Mouse (Mus musculus) midbrain, embryonic 14.5 days (tissue): ENCODE measurements at regions not wholly inside any gene's neighbourhood (a gene's known extent, or its start where the extent isn't known, plus 50 kb on each side); places are given as distances from the start of the nearest gene placed in this dataset.

Experiments used
- ATAC-seq: fragments of 200-750 bp; cut with Nextera tagmentation; 2 replicates; pipeline ENCODE4 v1.8.0; 2017; ENCODE audit warnings: moderate number of reproducible peaks, moderate library complexity; ENCODE audit not compliant: low FRiP score, low TSS enrichment
- DNase-seq: peaks from one replicate; pipeline ENCODE4 v3.0.0-alpha.2; 2015
- H3K27ac ChIP-seq: fragments of 300-500 bp; sonication (generic); replicated peaks from 2 replicates; pipeline ENCODE4 v1.5.1; 2014; ENCODE audit warnings: mild to moderate bottlenecking, low read depth, low read length, moderate library complexity
- H3K27me3 ChIP-seq: fragments of 300-500 bp; sonication (generic); 2 replicates; pipeline ENCODE4 v1.6.1; 2014; ENCODE audit warnings: low read length, control low read depth, mixed read lengths; ENCODE audit not compliant: control insufficient read depth, insufficient read depth
- H3K36me3 ChIP-seq: fragments of 300-500 bp; sonication (generic); 2 replicates; pipeline ENCODE4 v1.6.1; 2014; ENCODE audit warnings: low read length, control low read depth; ENCODE audit not compliant: control insufficient read depth, insufficient read depth
- H3K4me1 ChIP-seq: fragments of 300-500 bp; sonication (generic); 2 replicates; pipeline ENCODE4 v1.6.1; 2014; ENCODE audit warnings: mild to moderate bottlenecking, antibody characterized with exemption, low read length, control low read depth; ENCODE audit not compliant: control insufficient read depth, insufficient read depth
- H3K4me2 ChIP-seq: fragments of 300-500 bp; sonication (generic); 2 replicates; pipeline ENCODE4 v1.6.1; 2014; ENCODE audit warnings: mild to moderate bottlenecking, low read length, moderate library complexity
- H3K4me3 ChIP-seq: fragments of 300-500 bp; sonication (generic); replicated peaks from 2 replicates; pipeline ENCODE4 v1.5.1; 2014; ENCODE audit warnings: low read depth, low read length
- H3K9ac ChIP-seq: fragments of 300-500 bp; sonication (generic); replicated peaks from 2 replicates; pipeline ENCODE4 v1.6.1; 2014; ENCODE audit warnings: mild to moderate bottlenecking, low read length, moderate library complexity
- H3K9me3 ChIP-seq: fragments of 300-500 bp; sonication (generic); 2 replicates; pipeline ENCODE4 v1.6.1; 2016; ENCODE audit warnings: low read length, control low read depth, mixed read lengths; ENCODE audit not compliant: control insufficient read depth
- WGBS: fragments of 180-500 bp; shearing (Covaris S2); extraction: QIAGEN DNeasy Blood & Tissue Kit; methylation state at CpG from one replicate; pipeline ENCODE4 v1.1.7; 2014; 5-methylcytosine and 5-hydroxymethylcytosine counted together

DNA sequence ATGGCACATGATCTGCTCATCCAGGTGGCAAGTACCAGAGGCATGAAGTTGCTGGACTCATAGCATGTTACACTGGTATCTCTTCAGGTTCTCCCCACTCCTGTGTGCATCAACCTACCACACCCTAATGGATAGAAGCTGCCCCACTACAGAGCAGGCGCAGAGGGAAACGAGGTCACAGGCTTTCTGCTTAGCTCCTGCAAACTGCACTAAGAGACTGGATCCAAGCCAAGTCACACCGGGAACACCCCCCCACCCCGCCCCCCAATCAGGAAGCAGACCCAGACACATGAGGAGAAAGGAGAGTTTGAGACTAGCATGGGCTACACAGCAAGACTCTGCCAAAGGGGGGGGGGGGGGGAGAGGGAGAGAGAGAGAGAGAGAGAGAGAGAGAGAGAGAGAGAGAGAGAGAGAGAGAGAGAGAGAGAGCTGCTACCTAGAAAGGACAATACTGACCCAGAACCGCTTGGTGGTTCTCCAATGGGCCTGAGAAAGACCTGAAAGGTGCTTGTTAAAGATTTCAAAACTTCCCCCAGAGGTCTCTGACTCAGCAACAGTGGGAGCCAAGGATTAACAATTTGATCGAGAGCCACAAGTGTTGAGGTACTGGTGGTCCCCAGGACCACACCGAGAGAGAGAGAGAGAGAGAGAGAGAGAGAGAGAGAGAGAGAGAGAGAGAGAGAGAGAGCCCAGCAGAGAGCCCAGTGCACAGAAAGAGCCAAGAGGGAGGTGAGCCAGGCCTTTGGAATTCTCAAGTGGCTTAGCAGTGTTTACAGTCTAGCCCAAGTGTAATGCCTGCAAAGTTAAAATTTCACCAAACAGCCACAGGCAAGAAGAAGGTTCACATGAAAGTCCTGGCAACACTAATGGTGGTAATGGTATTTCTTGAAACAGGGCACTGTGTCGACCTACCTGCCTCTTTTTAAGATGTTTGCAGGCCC, 215.1 kb downstream of the Sox4 start:
- 60% methylated on average over 8 of the region's 8 CpGs for WGBS
- DNase-seq: no peak
- no peak for ATAC-seq
- Histone ChIP-seq H3K9me3 (no peaks in the 10 kb centered on the region), H3K4me3 (no peak overlapping the region), H3K27ac (no peak overlapping the region; the same call in 1 of the 2 replicates), H3K4me1 (0 out of 2 replicates have a peak, but pooled peaks cover 6% of the 10 kb centered on the region), H3K36me3 (no peaks in the 10 kb centered on the region), H3K27me3 (no peaks in the 10 kb centered on the region), H3K4me2 (no peak overlapping the region), H3K9ac (no peak overlapping the region)

- DNase-seq: no peak
- Histone ChIP-seq H3K36me3 (no peaks in the 10 kb centered on the region), H3K9ac (no peak overlapping the region), H3K4me1 (no peaks in the 10 kb centered on the region), H3K4me2 (no peak overlapping the region), H3K27me3 (no peaks in the 10 kb centered on the region), H3K9me3 (no peaks in the 10 kb centered on the region), H3K4me3 (no peak overlapping the region), H3K27ac (no peak overlapping the region)
- no peak for ATAC-seq
- 69% methylated on average over 1 of the region's 1 CpGs for WGBS
Observed at GRCm38 (mm10) chr13:28732475-28732874, 221.0 kb downstream of the Sox4 start.

GRCm38 (mm10) chr13:28732036-28732435, 221.5 kb downstream of the Sox4 start:
- Histone ChIP-seq H3K4me1 (no peaks in the 10 kb centered on the region), H3K4me2 (no peak overlapping the region), H3K27me3 (no peaks in the 10 kb centered on the region), H3K9ac (no peak overlapping the region), H3K9me3 (no peaks in the 10 kb centered on the region), H3K36me3 (no peaks in the 10 kb centered on the region), H3K4me3 (no peak overlapping the region), H3K27ac (no peak overlapping the region)
- WGBS: 89% methylated on average over 3 of the region's 3 CpGs
- ATAC-seq (no peak), DNase-seq (no peak)

DNA sequence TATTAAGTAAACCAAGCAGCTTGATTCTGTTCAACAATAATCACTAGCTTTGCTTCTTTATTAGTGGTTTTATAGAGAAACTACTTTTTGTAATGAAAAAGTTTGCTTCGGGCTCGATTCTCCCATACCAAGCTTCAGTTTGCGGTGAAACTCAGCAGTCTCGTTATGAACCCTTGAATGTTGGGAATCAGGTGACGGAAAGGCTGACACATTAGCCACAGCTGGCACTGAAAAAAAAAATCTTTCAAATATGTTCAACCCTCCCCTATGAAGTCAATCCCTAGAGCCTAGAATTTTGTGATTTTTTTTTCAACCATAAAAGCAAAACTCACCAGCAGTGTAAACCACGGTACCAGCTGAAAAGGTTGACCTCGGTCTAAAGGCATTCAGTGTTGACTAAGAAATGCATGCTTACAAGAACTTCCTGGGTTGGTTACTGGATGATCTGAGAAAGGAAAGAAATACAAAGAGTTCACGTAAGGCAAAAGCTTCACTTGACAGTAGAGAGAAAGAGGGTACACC, 223.4 kb downstream of the Sox4 start:
- Histone ChIP-seq H3K9ac (no peak overlapping the region), H3K27me3 (no peaks in the 10 kb centered on the region), H3K4me1 (no peaks in the 10 kb centered on the region), H3K4me2 (no peak overlapping the region), H3K36me3 (no peaks in the 10 kb centered on the region), H3K27ac (no peak overlapping the region), H3K9me3 (no peaks in the 10 kb centered on the region), H3K4me3 (no peak overlapping the region)
- ATAC-seq (no peak), DNase-seq (no peak)
- WGBS: 92% methylated on average over 8 of the region's 8 CpGs

- Histone ChIP-seq H3K36me3 (no peaks in the 10 kb centered on the region), H3K4me3 (no peak overlapping the region), H3K4me2 (no peak overlapping the region), H3K27me3 (no peaks in the 10 kb centered on the region), H3K27ac (no peak overlapping the region), H3K9ac (no peak overlapping the region), H3K4me1 (no peaks in the 10 kb centered on the region), H3K9me3 (no peaks in the 10 kb centered on the region)
- WGBS: 82% methylated on average over 5 of the region's 5 CpGs
- DNase-seq: no peak
- ATAC-seq: no peak
Observed at GRCm38 (mm10) chr13:28728768-28729167, 224.7 kb downstream of the Sox4 start.

- ATAC-seq (no peak), DNase-seq (no peak)
- H3K9me3 ChIP-seq: no peaks in the 10 kb centered on the region
- H3K4me3 ChIP-seq: no peak overlapping the region
- no peak overlapping the region for H3K27ac ChIP-seq
- 93% methylated on average over 3 of the region's 3 CpGs for WGBS
- no peaks in the 10 kb centered on the region for H3K27me3 ChIP-seq
- H3K9ac ChIP-seq: no peak overlapping the region
- no peaks in the 10 kb centered on the region for H3K36me3 ChIP-seq
- H3K4me1 ChIP-seq: peaks cover 37% of the 10 kb centered on the region
- H3K4me2 ChIP-seq: no peak overlapping the region
Observed at GRCm38 (mm10) chr13:28724300-28724699, 229.2 kb downstream of the Sox4 start.

GRCm38 (mm10) chr13:28722074-28722473, 231.4 kb downstream of the Sox4 start:
- DNase-seq (peak; percentile 56), ATAC-seq (no peak)
- 14% methylated on average over 2 of the region's 2 CpGs for WGBS
- H3K9ac ChIP-seq: peak overlapping the region; percentile 18
- no peaks in the 10 kb centered on the region for H3K27me3 ChIP-seq
- peak overlapping the region; percentile 32 for H3K4me2 ChIP-seq
- H3K9me3 ChIP-seq: no peaks in the 10 kb centered on the region
- no peak overlapping the region for H3K4me3 ChIP-seq
- H3K27ac ChIP-seq: peak overlapping the region; percentile 80
- no peaks in the 10 kb centered on the region for H3K36me3 ChIP-seq
- H3K4me1 ChIP-seq: peaks cover 55% of the 10 kb centered on the region

DNA sequence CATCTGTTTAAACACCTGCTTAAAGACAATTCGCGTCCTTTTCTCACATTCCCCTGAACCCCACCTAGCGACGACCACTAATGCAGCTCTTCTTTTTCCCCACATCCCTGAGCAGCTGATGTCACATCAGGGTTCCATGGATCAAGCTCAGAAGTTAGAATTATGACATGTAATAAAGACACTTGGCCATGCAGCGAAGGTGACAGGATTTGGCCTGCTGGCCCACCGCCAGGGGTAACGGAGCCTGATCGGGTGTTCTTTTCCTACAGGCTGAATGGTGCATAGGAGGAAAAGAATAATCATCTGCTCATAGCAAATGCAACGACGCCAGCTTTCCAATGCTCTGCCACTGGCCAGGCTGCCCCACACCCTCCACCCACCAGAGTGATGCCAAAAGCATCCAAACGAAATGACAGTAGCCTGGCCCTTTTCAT, 231.9 kb downstream of the Sox4 start:
- ATAC-seq: peak; percentile 60
- peaks cover 55% of the 10 kb centered on the region for H3K4me1 ChIP-seq
- H3K9me3 ChIP-seq: no peaks in the 10 kb centered on the region
- peak overlapping the region; percentile 18 for H3K9ac ChIP-seq
- H3K27me3 ChIP-seq: no peaks in the 10 kb centered on the region
- whole genome bisulfite sequencing: 12% methylated on average over 11 of the region's 11 CpGs
- no peak overlapping the region for H3K4me3 ChIP-seq
- H3K27ac ChIP-seq: peak overlapping the region; percentile 80
- H3K36me3 ChIP-seq: no peaks in the 10 kb centered on the region
- peak; percentile 77 for DNase-seq
- peak overlapping the region; percentile 32 for H3K4me2 ChIP-seq
